Mouse (Mus musculus): Measurements from ENCODE around the gene Tmem270. TPM values are rescaled to one million over a fixed set of nuclear protein-coding genes. Genes with fewer than 3 reads are reported as not detected.
"Not testable (repeated sequence)": the region's sequence is repeated elsewhere in the genome, so short reads cannot be mapped to it uniquely, and the experiment has no call there.

Tmem270 gene
- not detected for total RNA-seq (2021)

GRCm38 (mm10) chr5:134906633-134907032, at the start of gene Tmem270:
Gene Tmem270 (minus strand): TSS chr5:134906733.
- no peak for DNase-seq
- intact Hi-C loops (cut with DNase I): loop anchor here (1.0 kb wide), 1 partner anchor 59 kb away; no protein-coding TSS in a partner anchor

- no peak for DNase-seq
- intact Hi-C loops (cut with DNase I): no loop called here
Observed at GRCm38 (mm10) chr5:134955491-134955890, 49.0 kb upstream of the Tmem270 start.

GRCm38 (mm10) chr5:134951053-134951884, 44.7 kb upstream of the Tmem270 start:
- DNase-seq: no peak
- intact Hi-C loops (cut with DNase I): no loop called here

GRCm38 (mm10) chr5:134948085-134948439, 41.5 kb upstream of the Tmem270 start:
- no peak for DNase-seq
- intact Hi-C loops (cut with DNase I): no loop called here

GRCm38 (mm10) chr5:134947420-134948084, 41.0 kb upstream of the Tmem270 start:
- no peak for DNase-seq
- intact Hi-C loops (cut with DNase I): no loop called here

DNA sequence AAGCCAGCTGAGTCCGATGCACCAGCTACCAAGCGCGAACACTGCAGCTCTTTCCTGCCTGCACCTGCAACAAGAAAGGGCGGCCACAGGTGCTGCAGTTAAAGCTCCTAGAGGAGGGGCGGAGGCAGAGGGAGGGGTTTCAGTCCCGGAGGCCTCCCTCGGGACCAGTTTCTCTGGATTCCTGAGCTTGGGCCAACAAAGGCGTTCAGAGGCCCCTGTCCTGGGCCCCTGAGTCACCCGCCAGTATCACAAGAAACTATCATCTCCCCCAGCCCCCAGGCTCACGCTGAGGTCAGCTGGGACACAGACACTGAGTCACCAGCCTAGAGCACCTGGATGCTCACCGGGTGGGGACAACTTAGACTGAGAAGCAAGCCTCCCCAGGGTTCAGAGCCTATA, 40.3 kb upstream of the Tmem270 start, which contains the start of gene Cldn4:
Gene Cldn4, minus strand, starts transcription at position 78 of the 399 bp plus-strand sequence.
- intact Hi-C loops (cut with DNase I): no loop called here
- no peak for DNase-seq

DNA sequence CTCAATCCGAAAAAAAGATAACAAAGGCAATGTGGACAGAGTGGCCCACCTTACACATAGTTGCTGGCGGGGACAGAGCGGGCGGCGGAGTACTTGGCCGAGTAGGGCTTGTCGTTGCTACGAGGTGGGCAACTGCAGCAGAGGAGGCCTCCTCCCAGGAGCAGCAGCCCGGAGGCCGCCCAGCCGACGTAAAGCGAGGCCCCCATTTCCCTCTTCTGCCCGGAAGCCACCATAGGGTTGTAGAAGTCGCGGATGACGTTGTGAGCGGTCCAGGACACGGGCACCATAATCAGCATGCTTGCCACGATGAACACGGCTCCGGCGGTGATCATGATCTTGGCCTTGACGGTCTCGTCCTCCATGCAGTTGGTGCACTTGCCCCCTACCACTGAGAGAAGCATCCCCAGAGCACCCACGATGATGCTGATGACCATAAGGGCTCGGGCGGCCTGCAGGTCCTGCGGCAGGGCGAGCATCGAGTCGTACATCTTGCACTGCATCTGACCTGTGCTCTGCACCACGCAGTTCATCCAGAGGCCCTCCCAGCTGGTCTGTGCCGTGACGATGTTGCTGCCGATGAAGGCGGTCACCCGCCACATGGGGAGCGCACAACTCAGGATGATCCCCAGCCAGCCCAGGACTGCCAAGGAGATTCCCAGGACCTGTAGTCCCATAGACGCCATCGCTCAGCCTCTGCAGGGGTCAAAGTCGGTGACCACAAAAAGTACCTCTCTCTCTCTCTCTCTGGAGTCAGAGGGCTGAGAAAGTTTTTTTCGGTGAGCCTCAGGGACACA, 39.7 kb upstream of the Tmem270 start:
- intact Hi-C loops (cut with DNase I): no loop called here
- DNase-seq: no peak

DNA sequence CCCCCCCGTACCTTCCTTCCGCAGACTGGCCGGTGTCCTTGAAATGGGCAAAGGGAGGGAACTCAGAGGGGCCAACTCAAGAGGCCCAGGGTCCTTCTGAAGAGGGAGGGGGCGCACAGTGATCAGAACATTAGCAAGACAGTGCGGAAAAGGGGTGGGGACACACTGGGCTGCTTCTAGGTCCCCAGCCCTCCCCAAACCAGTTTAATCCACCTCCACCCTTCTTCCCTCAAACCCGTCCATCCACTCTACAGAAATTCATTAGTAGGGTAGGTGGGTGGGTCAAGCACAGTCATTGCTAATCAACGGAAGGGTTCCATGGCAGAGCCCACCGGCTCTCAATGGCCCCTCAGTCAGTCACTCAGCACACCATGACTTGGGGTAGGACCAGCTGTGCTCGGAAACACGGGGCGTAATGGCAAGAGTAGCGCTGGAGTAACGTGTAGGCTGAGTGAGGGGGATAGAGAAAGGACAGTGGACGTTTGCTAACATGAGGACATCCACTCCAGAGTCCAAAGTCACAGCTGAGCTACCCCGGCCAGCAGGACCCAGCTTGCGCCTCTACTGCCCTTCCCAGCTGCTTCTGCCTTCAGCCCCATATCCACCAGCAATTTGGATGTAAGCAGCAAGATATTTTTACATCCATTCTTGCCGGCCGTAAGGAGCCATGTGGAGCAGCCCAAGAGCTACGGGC, 38.9 kb upstream of the Tmem270 start:
- intact Hi-C loops (cut with DNase I): no loop called here
- DNase-seq: no peak

GRCm38 (mm10) chr5:134944179-134944578, 37.6 kb upstream of the Tmem270 start:
- no peak for DNase-seq
- intact Hi-C loops (cut with DNase I): no loop called here

GRCm38 (mm10) chr5:134942740-134943139, 36.2 kb upstream of the Tmem270 start:
- no peak for DNase-seq
- intact Hi-C loops (cut with DNase I): no loop called here

- no peak for DNase-seq
- intact Hi-C loops (cut with DNase I): no loop called here
Observed at GRCm38 (mm10) chr5:134941472-134942209, 35.1 kb upstream of the Tmem270 start.

GRCm38 (mm10) chr5:134939554-134939953, 33.0 kb upstream of the Tmem270 start:
- intact Hi-C loops (cut with DNase I); DNase-seq: not testable (repeated sequence)

DNA sequence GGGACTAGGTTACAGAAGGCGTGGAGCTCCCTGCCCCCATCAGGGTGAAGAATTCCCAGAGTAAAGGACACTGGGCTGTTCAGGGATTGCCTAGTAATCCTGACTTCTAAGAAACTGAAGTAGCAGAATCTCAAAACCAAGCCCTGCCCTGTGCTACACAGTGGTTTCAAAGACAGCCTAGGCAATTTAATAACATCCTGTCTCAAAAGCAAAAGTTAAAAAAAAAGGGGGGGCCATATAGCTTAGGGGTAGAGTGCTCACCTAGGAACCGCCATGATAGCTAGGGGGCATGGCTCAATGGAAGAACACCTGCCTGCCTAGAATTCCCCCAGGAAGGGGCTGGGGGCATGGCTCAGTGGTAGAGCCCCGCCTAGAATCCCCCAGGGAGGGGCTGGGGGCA, 32.5 kb upstream of the Tmem270 start:
- no peak for DNase-seq
- intact Hi-C loops (cut with DNase I): no loop called here

- DNase-seq: no peak
- intact Hi-C loops (cut with DNase I): no loop called here
Observed at GRCm38 (mm10) chr5:134936626-134937185, 30.2 kb upstream of the Tmem270 start.

- DNase-seq: no peak
- intact Hi-C loops (cut with DNase I): no loop called here
Observed at GRCm38 (mm10) chr5:134936051-134936450, 29.5 kb upstream of the Tmem270 start.

- intact Hi-C loops (cut with DNase I): loop anchor here (1.0 kb wide), 1 partner anchor 31 kb away; no protein-coding TSS in a partner anchor
- DNase-seq: no peak
Observed at GRCm38 (mm10) chr5:134934666-134935065, 28.1 kb upstream of the Tmem270 start.

- intact Hi-C loops (cut with DNase I): loop anchor here (1.0 kb wide), 1 partner anchor 32 kb away; no protein-coding TSS in a partner anchor
- DNase-seq: not testable (repeated sequence)
Observed at GRCm38 (mm10) chr5:134933686-134934085, 27.2 kb upstream of the Tmem270 start.

DNA sequence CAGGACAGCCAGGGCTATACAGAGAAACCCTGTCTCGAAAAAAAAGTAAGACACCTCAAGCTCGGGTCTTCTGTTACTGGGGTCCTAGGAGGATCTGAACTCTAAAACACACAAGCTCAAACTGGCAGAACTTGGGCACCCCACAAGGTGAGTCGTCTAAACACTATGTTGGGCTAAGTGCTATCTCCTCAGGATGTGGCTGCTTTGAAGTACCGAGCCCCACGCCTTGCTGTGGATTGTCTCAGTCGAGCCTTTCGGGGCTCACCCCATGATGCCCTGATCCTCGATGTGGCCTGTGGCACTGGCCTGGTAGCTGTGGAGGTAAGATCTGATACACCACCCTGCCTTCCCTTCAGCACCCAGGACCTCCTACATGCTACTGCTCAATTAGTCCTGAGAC, 26.7 kb upstream of the Tmem270 start:
- no peak for DNase-seq
- intact Hi-C loops (cut with DNase I): no loop called here

GRCm38 (mm10) chr5:134932903-134933276, 26.4 kb upstream of the Tmem270 start:
- intact Hi-C loops (cut with DNase I): no loop called here
- peak; percentile 58 to 59 for DNase-seq

Data from heart, postnatal 36 days (tissue).